Mouse (Mus musculus) duodenum, adult 2 months (tissue): ENCODE measurements around the gene Supt5. TPM values are rescaled to one million over a fixed set of nuclear protein-coding genes. Genes with fewer than 3 reads are reported as not detected.

Experiments
- polyA plus RNA-seq: library from polyadenylated mRNA; depleted of rRNA; stranded (reverse); fragments of >200 nt; gene quantifications from 2 replicates; pipeline ENCODE4 v1.2.3, GENCODE M21; 2012; ENCODE audit warnings: low replicate concordance; rRNA removed

The Supt5 gene
- 67.1 and 86.1 TPM in 2 replicates for polyA plus RNA-seq

GRCm38 (mm10) chr7:28338108-28338998, at the start of gene Supt5:
TSS of gene Supt5 (minus strand) at chr7:28338746.

DNA sequence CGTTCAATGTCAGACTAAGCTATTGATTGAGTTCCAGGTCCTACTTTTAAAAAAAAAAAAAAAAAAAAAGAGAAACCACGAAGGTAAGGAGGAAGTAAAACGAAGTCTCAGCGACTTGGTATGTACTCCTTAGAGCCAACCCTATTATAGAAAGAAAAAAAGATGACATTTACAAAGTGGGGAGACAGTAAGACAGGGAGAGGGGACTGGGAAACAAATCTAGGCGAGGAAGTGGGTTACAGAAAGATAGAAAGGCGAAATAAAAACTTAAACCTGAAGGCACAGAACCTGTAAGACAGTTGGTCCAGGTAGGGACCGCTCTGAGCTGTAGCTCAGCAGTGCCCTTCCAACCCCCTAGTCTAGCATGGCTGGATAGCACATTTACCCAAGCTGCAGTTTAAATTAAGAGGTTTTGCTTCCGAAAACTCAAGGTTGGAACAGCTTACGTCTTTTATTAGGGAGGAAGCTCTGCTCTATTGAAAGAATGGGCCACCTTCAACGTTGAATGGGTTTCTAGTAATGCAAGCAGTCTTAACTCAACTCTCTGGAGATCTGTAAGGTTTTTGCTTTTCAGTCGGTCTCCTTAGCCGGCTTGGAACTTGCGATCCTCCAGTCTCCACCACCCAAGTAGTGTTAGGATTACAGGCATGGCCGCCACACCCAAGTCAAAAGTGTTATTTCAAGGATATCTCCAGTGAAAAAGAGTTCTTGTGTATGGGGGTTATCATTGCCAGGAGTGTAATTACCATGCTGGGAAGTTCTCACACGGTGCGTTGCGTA, 41.9 kb upstream of the Supt5 start, which contains the start of gene Zfp36:
Gene Zfp36, minus strand, starts transcription at position 17 of the 780 bp plus-strand sequence.

DNA sequence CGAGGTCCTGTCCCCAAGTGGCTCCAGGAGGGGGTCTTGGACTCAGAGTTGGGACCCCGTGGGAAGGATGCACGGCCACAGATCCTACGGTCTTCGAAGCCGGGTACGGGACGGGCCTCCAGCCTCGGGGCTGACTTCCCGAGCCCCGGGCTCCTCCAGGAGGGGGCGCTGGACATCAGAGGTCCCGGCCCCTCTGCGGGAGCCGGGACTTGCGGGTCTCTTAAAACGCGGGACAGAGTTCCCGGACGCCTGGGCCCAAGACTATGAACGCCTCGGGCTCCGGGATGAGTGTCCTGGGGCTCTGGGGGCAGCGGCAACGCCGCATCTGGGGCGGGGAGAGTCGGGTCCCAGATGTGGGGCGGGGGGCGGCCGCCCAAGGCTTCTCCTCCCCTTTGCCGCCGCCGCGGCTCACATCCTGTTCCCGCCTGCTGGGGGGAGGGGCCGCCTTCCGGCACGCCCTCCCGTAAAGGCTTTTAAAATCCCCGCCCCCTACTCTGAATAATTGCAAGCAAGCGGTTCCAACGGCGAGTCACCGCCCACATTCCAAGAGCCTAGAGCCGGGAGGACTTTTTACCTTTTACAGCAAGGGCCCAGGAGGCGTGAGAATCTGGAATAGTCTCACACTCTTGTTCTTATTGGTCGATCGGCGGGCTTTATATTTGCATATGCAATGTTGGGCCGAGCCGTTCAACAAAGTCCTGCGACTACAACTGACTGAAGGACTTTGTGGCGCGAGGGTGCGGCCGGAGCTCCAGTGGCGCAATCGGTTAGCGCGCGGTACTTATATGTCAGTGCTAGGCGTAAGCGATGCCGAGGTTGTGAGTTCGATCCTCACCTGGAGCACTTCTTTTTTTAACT, 33.9 kb upstream of the Supt5 start, which contains the start of gene Plekhg2:
Gene Plekhg2, minus strand, starts transcription at position 349 of the 858 bp plus-strand sequence.

DNA sequence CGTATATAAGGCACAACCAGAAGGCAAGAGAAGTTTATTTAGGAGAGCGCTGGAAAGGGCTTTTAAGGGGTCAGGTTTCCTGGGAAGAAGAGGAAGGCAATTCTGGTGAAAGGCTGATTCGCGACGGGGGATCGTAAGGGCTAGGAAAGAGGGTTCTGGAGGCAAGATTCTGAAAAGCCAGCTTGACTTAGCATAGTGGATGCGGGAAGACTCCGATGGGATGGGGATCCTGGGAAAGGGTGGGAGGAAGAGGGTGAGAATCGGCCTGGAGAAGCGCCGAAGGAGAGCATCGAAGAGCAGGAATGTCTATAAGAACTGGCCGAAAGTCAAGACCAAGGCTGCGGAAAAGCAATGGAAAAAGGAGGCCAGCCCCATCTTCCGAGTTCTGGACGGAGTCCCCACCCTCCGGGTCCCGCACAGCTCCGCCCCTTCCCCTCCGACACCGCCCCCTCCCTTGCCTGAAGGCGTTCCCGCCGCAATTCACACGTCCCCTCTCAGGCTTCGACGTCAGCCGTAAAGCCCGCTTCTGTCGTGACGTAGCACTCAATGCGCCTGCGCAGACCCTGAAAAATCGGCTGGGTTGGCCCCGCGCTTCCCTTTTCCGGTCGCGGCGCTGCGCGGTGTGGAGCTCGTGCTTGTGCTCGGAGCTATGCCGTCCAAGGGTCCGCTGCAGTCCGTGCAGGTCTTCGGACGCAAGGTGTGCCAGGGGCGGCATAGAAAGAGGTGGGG, 11.8 kb upstream of the Supt5 start, which contains the start of gene Rps16:
Gene Rps16, plus strand, starts transcription at position 498 of the 729 bp plus-strand sequence.

DNA sequence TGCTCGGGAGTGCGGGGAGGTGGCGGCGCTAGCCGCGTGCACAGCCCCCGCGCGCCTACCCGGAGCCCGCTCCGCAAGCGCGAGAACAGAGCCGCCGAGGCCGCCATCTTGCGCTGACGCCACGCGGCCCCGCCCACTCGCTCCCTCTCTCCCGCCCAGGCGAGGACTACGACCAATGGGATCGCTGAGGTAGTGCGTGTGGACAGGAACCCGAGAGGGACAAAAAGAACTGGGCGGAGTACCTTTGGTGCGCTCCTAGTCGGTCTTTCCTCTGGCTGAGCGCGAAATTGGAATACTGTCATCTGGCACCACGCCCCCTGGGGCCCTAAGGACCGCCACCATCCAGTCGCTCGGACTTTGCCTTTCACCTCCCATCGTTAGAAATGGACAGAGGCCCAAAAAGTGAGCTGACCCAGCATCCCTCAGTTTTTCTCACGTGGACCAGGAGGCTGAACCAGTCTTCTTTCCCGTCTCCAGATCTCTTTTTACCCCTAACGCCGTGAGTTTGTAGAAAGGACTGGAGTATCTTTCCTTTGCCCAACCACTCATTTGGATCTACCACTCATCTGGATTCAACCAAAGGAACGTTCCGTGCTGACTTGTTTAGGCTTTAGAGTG, 26.5 kb downstream of the Supt5 start, which contains the start of gene Timm50:
Gene Timm50, minus strand, starts transcription at position 147 of the 618 bp plus-strand sequence.

GRCm38 (mm10) chr7:28301616-28302433, 36.7 kb downstream of the Supt5 start, which contains the start of gene Dll3:
TSS of gene Dll3 (minus strand) at chr7:28302238.

DNA sequence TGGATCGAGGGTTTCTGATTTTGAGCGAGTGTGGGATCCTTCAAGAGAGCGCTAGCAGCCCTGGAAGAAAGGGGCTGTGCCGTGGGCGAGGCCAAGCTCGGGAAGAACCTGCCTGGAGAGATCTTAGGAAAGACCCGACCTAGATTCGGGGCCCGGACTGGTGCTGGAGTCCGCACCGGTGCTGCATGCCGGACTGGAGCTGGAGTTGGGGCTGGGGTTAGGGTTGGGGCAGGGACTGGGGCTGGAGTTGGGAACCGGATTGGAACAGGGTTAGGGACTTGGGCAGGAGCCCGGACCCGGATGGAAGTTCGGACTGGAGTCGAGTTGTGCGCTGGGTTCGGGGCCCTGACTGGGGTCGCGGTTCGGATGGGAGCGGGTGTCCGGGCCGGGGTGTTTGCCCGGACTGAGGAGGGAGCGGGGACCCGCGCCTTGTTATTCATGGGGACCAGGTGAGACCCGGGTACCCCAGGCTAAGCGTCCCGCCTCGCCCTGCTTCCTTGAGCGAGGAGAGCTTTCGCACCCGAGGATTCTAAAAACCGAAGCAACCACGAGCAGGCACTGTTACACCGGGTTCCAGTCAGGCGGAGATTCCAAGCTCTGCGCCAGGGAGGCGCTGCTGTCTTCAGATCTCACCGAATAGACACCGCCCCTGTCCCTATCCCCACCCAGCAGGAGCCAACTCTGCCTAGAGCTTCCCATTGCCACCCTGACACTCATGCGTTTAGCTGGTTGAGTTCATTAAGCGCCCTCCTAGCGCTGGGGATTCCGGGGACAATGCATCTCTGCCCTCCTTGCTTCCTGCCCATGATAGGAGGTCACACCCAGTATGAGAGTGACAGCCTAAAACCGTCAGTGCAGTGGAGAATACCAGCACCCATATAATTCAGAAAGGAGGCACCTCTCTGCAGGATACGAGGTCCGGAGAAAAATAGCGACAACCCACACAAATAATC, 47.6 kb downstream of the Supt5 start, which contains the start of gene Selenov:
Gene Selenov, minus strand, starts transcription at position 549 of the 953 bp plus-strand sequence.

GRCm38 (mm10) chr7:28277615-28278278, 60.8 kb downstream of the Supt5 start, which contains the start of gene Eid2b:
TSS of gene Eid2b (plus strand) at chr7:28277739.

GRCm38 (mm10) chr7:28267129-28268041, 71.2 kb downstream of the Supt5 start, which contains the start of gene Eid2:
TSS of gene Eid2 (plus strand) at chr7:28267881.

Other genes with a start within 250 kb of the Supt5 start
- 0.05 and 0.14 TPM in 2 replicates for gene 9530053A07Rik, start 209.3 kb downstream of the Supt5 start, polyA plus RNA-seq
- gene Fbl, start 169.0 kb downstream of the Supt5 start, polyA plus RNA-seq: 11.8 and 16.2 TPM in 2 replicates
- 35.8 and 47.2 TPM in 2 replicates for gene Dyrk1b, start 159.3 kb downstream of the Supt5 start, polyA plus RNA-seq
- gene Eid2, start 70.9 kb downstream of the Supt5 start, polyA plus RNA-seq: 2.1 and 3.1 TPM in 2 replicates
- 5.6 and 9.5 TPM in 2 replicates for gene Eid2b, start 61.0 kb downstream of the Supt5 start, polyA plus RNA-seq
- gene Selenov, start 47.6 kb downstream of the Supt5 start, polyA plus RNA-seq: not detected in 2 replicates
- gene Dll3, start 36.5 kb downstream of the Supt5 start, polyA plus RNA-seq: 0.85 and 2.0 TPM in 2 replicates
- 62.6 and 69.2 TPM in 2 replicates for gene Timm50, start 26.7 kb downstream of the Supt5 start, polyA plus RNA-seq
- 542 and 682 TPM in 2 replicates for gene Rps16, start 11.9 kb upstream of the Supt5 start, polyA plus RNA-seq
- gene Plekhg2, start 33.9 kb upstream of the Supt5 start, polyA plus RNA-seq: 18.5 and 35.5 TPM in 2 replicates
- gene Zfp36, start 41.5 kb upstream of the Supt5 start, polyA plus RNA-seq: 75.8 and 210 TPM in 2 replicates
- gene Med29, start 54.0 kb upstream of the Supt5 start, polyA plus RNA-seq: 48.3 and 51.3 TPM in 2 replicates
- 81.7 and 153 TPM in 2 replicates for gene Paf1, start 54.2 kb upstream of the Supt5 start, polyA plus RNA-seq
- gene Gmfg, start 98.7 kb upstream of the Supt5 start, polyA plus RNA-seq: 3.9 and 4.1 TPM in 2 replicates
- gene Lrfn1, start 113.2 kb upstream of the Supt5 start, polyA plus RNA-seq: 1.9 and 2.2 TPM in 2 replicates
- not detected in 2 replicates for gene Ifnl2, start 171.7 kb upstream of the Supt5 start, polyA plus RNA-seq
- gene Ifnl3, start 184.1 kb upstream of the Supt5 start, polyA plus RNA-seq: not detected in 2 replicates
- gene Sycn, start 202.1 kb upstream of the Supt5 start, polyA plus RNA-seq: 17.4 and 5,492 TPM in 2 replicates
- gene Nccrp1, start 208.5 kb upstream of the Supt5 start, polyA plus RNA-seq: 0.26 and 3.6 TPM in 2 replicates